Mouse (Mus musculus): ENCODE measurements around the gene Cep126.

DNA sequence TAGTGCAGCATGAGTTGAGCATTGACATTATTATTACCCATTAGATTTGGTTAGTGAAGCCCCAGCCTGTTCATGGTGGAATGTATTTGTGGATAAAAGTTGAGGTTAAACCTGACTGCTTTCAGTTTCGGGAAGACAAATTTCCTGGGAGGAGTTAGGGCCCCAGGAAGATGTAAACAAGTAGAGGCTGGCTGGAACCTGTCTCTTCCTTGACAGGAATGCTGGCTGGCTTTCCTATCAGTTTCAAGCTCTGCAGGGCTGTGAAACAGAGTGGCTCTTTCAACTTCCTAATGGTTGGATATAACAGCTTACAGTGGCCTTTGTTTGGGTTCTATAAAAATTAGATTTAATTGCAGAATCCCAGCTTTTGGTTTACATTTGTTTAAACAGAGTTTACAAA, 79.3 kb downstream of the Cep126 start:
- TF ChIP-seq POLR2A (IDR thresholded peaks at IDR 0.05; ENCODE audit: borderline replicate concordance, extremely low read depth, insufficient read depth, insufficient read length, poor library complexity, severe bottlenecking) = no peak
- TF ChIP-seq CTCF (IDR thresholded peaks at IDR 0.05; ENCODE audit: borderline replicate concordance, extremely low read depth, insufficient read depth, insufficient read length) = no peak
